19 mouse cellular contexts compared by ENCODE assay signal in genomic region chrX:43235844-43236243, GRCm38 (mm10).
"Had no signal": no experiment of that assay in that cellular context is flagged by ENCODE, and none has a peak within 500 bp of the region (broad histone marks: within the 10 kb centered on the region; RNA-seq: fewer than 3 reads in every experiment).

No protein-coding gene starts in this region.

- H3K36me3 ChIP-seq: midbrain, embryonic 10.5 days; midbrain, embryonic 12.5 days; neural tube, embryonic 13.5 days; neural tube, embryonic 15.5 days had no signal

- H3K4me2 ChIP-seq: lung, embryonic 14.5 days; midbrain, embryonic 12.5 days; neural tube, embryonic 13.5 days; neural tube, embryonic 15.5 days had no signal

- H3K9ac ChIP-seq: lung, embryonic 14.5 days; midbrain, embryonic 12.5 days; neural tube, embryonic 13.5 days; neural tube, embryonic 15.5 days had no signal

- H3K9me3 ChIP-seq: midbrain, embryonic 10.5 days; midbrain, embryonic 12.5 days; neural tube, embryonic 13.5 days; neural tube, embryonic 15.5 days had no signal

- H3K27me3 ChIP-seq: midbrain, embryonic 12.5 days; neural tube, embryonic 13.5 days; neural tube, embryonic 15.5 days had no signal

- H3K4me1 ChIP-seq: midbrain, embryonic 10.5 days; midbrain, embryonic 12.5 days; neural tube, embryonic 13.5 days; neural tube, embryonic 15.5 days had no signal

- H3K4me3 ChIP-seq: midbrain, embryonic 10.5 days; midbrain, embryonic 12.5 days; myocyte; neural tube, embryonic 13.5 days; neural tube, embryonic 15.5 days had no signal

- H3K27ac ChIP-seq: midbrain, embryonic 10.5 days; midbrain, embryonic 12.5 days; neural tube, embryonic 13.5 days; neural tube, embryonic 15.5 days had no signal

- ATAC-seq: midbrain, embryonic 16.5 days had no signal

- DNase-seq: lung, adult 18-20 months; lung, embryonic 14.5 days; lung, postnatal 10 days; lung, postnatal 4 days; midbrain, embryonic 14.5 days; retina, postnatal 1 day; right cerebral cortex, adult 18-20 months; right cerebral cortex, postnatal 25 days; right cerebral cortex, postnatal 4 days; spleen, adult 18-20 months; thymus, adult 2 months; thymus, postnatal 25 days; thymus, postnatal 4 days had no signal
